Mouse (Mus musculus) embryonic fibroblast, embryonic 13.5 days (primary cell): ENCODE results near the gene Foxn3. TPM values are rescaled to one million over a fixed set of nuclear protein-coding genes. Genes with fewer than 3 reads are reported as not detected.

Source experiments
- H3K27ac ChIP-seq: 2 replicates; pipeline ENCODE4 v1.5.1; 2012; ENCODE audit warnings: low read length, control low read depth, inconsistent platforms; ENCODE audit not compliant: insufficient read depth
- H3K4me1 ChIP-seq: 2 replicates; pipeline ENCODE4 v1.6.1; 2011; ENCODE audit warnings: low read length; ENCODE audit not compliant: control insufficient read depth, insufficient read depth
- H3K4me3 ChIP-seq: 2 replicates; pipeline ENCODE4 v1.5.1; 2011; ENCODE audit warnings: mild to moderate bottlenecking, control low read depth, low read length; ENCODE audit not compliant: insufficient read depth
- CTCF ChIP-seq: IDR thresholded peaks from 2 replicates; pipeline ENCODE4 v1.5.1; 2011; ENCODE audit warnings: mild to moderate bottlenecking, control low read depth, low read length, moderate library complexity, borderline replicate concordance; ENCODE audit not compliant: insufficient read depth
- POLR2A ChIP-seq: IDR thresholded peaks from 2 replicates; pipeline ENCODE4 v1.6.1; 2011; ENCODE audit warnings: low read depth, mild to moderate bottlenecking, control low read depth, low read length, moderate library complexity
- polyA plus RNA-seq: library from polyadenylated mRNA; stranded (reverse); fragments of >200 nt; gene quantifications from 2 replicates; pipeline ENCODE4 v1.2.4, GENCODE M21; 2011; ENCODE audit warnings: low read depth; ENCODE audit not compliant: missing spikeins, insufficient read length

The Foxn3 gene
- polyA plus RNA-seq, 1 experiment, result 59.0 TPM

DNA sequence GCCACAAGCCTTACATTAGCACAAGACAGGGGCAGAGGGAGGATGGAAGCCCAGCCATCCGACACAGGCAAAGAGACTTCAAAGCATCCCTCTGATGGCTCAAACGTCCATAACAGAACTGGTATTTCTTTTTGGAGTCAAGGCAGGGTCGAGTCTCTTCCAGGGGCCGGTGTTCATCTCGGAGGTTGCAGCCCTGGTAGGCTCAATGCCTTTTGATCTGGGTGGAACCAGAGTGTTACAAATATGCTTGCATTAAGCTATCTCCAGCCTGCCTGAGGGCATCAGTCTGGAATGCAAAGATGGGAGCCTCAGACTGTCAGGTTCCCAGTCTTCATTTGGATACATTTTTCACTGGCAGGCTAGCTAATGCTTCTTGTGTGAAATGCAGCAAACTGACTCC lies 52.6 kb downstream of the Foxn3 start:
- no peak overlapping the region for H3K4me3 ChIP-seq
- H3K4me1 ChIP-seq, result peaks cover 4% of the 10 kb centered on the region; the same call in 1 of the 2 replicates
- TF ChIP-seq POLR2A (no peak), CTCF (no peak)
- H3K27ac ChIP-seq, result no peak overlapping the region

GRCm38 (mm10) chr12:99502225-99502624 lies 61.2 kb downstream of the Foxn3 start:
- H3K4me1 ChIP-seq, result no peaks in the 10 kb centered on the region
- H3K27ac ChIP-seq, result no peak overlapping the region
- H3K4me3 ChIP-seq, result no peak overlapping the region
- no peak for TF ChIP-seq CTCF
- no peak for TF ChIP-seq POLR2A

GRCm38 (mm10) chr12:99498978-99499694 lies 64.2 kb downstream of the Foxn3 start:
- H3K4me1 ChIP-seq, result no peaks in the 10 kb centered on the region
- H3K27ac ChIP-seq, result no peak overlapping the region
- no peak overlapping the region for H3K4me3 ChIP-seq
- TF ChIP-seq POLR2A, result no peak
- TF ChIP-seq CTCF, result no peak

DNA sequence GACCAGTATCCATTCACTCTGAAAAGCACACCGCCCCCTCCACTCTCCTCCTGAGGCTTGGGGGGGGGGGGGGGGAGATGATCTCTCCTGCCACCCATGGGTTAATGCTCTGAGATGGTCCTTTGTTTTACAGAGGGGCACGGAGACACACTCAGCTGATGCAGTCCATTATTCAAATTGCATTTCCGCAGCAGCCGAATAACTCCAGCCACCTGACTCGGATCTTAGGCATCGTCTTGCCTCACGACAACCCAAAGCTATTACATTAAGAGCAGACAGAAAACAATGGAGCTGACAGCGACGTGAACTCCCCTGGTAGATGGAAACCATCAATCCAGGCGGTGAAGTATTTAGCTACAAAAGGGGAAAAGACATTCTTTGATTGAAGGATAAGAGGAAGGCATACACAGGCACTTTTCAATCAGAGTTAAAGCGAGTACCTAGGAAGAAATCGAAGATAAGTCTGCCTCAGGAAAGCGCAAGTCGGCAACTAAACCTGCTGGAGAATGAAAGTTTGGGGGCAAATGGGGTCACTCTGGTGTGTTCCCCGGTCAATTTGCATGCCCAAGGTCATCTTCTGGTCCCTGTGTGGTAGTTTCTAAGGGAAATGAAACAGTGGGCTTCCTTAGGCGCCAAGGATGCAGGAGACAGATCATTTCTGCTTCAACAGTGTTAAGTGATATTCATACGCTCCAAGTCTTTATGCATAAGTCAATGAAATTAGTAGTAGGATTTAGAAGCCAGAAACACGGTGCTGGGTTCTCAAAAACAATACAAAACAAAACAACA lies 65.0 kb downstream of the Foxn3 start:
- Histone ChIP-seq H3K4me3 (no peak overlapping the region), H3K27ac (no peak overlapping the region), H3K4me1 (no peaks in the 10 kb centered on the region)
- TF ChIP-seq CTCF (no peak), POLR2A (no peak)

DNA sequence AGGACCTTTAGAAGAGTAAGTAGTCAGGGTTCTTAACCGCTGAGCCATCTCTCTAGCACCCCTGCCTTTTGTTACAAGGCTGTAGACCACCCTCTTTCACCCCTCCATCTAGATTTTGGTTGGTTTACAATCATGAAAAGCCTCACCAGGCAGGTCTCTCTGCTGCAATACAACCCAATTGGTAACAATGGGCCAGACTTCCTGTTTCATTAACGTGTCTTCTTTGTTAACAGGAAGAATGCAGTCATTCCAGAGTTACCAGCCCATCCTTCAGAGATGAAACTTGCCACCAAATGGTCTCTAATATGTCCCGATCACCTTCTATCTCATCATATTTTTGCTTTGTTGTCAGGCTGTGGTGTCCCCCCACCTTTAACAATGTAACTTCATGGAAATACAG lies 66.4 kb downstream of the Foxn3 start:
- Histone ChIP-seq H3K27ac (no peak overlapping the region), H3K4me1 (no peaks in the 10 kb centered on the region), H3K4me3 (no peak overlapping the region)
- TF ChIP-seq POLR2A (no peak), CTCF (no peak)

- TF ChIP-seq CTCF, result no peak
- no peak for TF ChIP-seq POLR2A
Observed at GRCm38 (mm10) chr12:99490216-99490615, 73.2 kb downstream of the Foxn3 start.

DNA sequence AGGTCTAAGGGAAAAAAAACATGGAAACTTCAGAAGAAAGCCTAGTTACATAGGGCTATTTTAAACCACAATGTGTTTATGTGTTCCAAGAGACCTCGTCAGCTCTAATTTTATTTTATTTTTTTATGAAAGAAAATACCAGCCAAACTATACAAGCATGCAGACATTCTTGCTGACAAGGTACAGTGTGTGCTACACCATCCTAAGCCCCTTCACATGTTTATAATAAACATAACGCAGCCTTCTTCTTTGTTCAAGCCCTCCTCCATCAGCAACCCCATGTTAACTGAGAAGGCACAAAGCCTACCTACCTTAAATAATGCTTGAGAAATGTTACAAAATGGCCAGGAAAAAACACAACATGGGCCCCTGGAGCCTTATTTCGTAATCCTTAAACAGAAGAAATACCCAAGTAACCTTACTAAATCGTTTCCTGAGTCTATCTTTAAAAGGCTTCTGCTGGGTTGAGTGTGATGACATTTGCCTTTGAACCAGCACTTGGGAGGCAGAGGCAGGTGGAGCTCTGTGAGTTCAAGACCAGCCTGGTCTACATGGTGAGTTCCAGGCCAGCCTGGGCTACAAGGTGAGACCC lies 74.3 kb downstream of the Foxn3 start:
- TF ChIP-seq POLR2A (no peak), CTCF (no peak)
- no peak overlapping the region for H3K27ac ChIP-seq
- no peak overlapping the region for H3K4me3 ChIP-seq
- no peaks in the 10 kb centered on the region for H3K4me1 ChIP-seq

More at GRCm38 (mm10) chr12:99490216-99490615, 73.2 kb downstream of the Foxn3 start:
- Histone ChIP-seq H3K4me3 (no peak overlapping the region), H3K4me1 (no peaks in the 10 kb centered on the region), H3K27ac (no peak overlapping the region)

- no peak overlapping the region for H3K4me3 ChIP-seq
- TF ChIP-seq CTCF (no peak), POLR2A (no peak)
- no peak overlapping the region for H3K27ac ChIP-seq
- no peaks in the 10 kb centered on the region for H3K4me1 ChIP-seq
Observed at GRCm38 (mm10) chr12:99480372-99480771, 83.0 kb downstream of the Foxn3 start.

DNA sequence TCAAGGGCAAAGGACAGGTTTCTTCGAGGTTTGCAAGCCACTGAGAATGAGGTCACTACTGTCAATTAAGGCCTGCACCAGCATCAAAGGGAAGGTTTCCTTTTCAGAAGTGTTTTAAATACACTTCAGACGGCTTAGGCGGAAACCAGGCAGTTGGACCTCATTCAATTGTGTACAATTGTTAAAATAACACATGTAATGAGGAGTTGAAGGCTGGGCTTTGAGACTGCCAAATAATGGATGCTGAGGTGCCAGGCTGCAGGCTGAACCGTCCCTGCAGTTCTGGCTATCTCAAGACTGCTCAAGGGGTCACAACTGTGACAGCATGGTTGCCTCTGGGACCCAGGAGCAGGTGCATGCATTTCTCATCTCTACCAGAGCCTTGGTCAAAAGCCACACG lies 89.2 kb downstream of the Foxn3 start:
- no peaks in the 10 kb centered on the region for H3K4me1 ChIP-seq
- H3K27ac ChIP-seq, result no peak overlapping the region
- no peak for TF ChIP-seq CTCF
- no peak overlapping the region for H3K4me3 ChIP-seq

- Histone ChIP-seq H3K27ac (no peak overlapping the region), H3K4me3 (no peak overlapping the region), H3K4me1 (no peaks in the 10 kb centered on the region)
- TF ChIP-seq POLR2A, result no peak
- no peak for TF ChIP-seq CTCF
Observed at GRCm38 (mm10) chr12:99473406-99474133, 89.8 kb downstream of the Foxn3 start.
